Mouse (Mus musculus): Measurements from ENCODE around the gene Tmem50a. TPM values are rescaled to one million over a fixed set of nuclear protein-coding genes. Genes with fewer than 3 reads are reported as not detected.
"Not testable (repeated sequence)": the region's sequence is repeated elsewhere in the genome, so short reads cannot be mapped to it uniquely, and the experiment has no call there.

Tmem50a gene
- total RNA-seq, 2 experiments from 2014 or later: 115 to 119 TPM

- intact Hi-C loops (cut with DNase I): no loop called here
- DNase-seq (ENCODE audit: low spot score in 2 of 2): peak in 1 of 2 experiments; percentile 59
Observed at GRCm38 (mm10) chr4:134924019-134924741, 9.4 kb upstream of the Tmem50a start.

DNA sequence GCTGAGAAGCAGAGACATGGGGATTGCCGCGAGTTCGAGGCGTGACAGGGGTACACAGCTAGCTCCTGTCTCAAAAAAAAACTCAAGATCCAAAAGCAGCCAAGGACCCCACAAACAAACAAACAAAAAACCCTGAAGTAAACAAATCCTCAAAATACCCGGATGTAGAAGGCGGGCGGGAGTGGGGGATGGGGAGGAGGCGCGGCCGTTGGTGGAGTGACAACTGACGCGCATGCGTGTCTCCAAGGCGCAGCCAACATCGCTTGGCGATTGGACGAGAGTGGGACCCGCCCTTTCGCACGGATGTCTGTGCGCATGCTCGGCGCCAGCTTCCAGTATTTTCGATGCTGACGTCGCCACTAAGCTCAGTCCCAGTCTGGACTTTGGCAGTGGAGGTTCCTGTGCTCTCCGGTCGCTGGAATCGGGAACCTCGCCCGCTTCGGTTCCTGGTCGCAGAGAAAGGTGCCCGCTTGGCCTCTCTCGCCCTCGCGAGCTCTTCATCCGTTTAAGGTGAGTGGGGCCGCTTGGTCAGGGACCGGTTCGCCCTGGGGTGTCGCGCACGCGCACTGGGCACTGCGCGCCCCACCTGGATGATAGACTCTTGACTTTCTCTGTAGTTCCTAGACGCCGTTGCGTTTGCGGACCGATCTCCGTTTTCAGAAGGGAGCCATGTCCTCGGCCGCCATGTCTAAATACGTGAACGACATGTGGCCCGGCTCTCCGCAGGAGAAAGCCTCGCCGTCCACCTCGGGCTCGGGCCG lies 8.6 kb upstream of the Tmem50a start, which contains the start of gene Rsrp1:
Gene Rsrp1 (plus strand): TSS at position 335 of the 761 bp plus-strand sequence.
- DNase-seq (ENCODE audit: low spot score in 2 of 2): peak; percentile 98 to 99
- intact Hi-C loops (cut with DNase I): no loop called here

DNA sequence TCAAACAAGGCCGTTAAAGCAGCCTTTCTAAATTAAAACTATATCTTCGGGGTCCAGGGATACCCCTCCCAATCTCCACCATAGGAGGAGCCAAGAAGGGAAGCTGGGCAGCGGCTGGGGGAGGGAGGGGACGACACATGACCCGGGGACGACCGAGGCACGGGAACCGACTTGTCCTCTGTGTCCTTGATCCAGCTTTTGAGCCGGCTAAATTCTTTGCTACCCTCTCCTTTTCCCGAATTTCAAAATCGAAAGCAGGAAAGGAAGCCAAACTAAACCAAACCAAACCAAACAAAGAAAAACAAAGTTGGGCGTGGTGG lies 8.1 kb upstream of the Tmem50a start:
- DNase-seq (ENCODE audit: low spot score in 2 of 2): peak; percentile 51 to 53
- intact Hi-C loops (cut with DNase I): no loop called here

DNA sequence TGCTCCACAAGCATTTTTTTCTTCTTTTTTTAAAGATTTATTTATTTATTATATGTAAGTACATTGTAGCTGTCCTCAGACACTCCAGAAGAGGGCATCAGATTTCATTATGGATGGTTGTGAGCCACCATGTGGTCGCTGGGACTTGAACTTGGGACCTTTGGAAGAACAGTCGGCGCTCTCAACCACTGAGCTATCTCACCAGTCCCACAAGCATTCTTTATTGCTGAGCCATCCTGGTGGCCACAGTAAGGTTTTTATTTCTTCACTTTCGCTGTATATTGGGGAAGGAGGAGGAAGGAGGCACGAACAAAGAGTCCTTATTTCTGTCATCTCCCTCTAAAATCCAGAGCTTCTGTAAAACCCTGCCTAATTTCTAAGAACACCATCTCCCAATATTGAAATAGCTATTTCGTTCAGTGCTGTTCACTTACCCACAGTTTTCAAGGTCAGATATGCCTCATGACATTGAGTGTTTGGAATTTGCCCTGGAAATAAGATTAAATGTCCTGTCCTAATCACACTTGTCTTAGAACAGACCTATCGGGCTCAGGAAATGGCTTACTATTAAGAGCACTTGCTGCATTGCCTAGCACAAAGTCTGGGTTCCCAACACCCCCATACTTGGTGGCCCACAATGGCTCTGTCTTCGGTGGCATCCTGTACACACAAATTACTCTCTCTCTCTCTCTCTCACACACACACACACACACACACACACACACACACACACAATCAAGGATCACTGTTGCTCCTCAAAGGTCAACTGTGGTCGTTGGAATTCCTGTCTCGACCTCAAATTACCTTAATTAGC lies 7.5 kb upstream of the Tmem50a start:
- DNase-seq (ENCODE audit: low spot score in 2 of 2): no peak
- intact Hi-C loops (cut with DNase I): no loop called here

DNA sequence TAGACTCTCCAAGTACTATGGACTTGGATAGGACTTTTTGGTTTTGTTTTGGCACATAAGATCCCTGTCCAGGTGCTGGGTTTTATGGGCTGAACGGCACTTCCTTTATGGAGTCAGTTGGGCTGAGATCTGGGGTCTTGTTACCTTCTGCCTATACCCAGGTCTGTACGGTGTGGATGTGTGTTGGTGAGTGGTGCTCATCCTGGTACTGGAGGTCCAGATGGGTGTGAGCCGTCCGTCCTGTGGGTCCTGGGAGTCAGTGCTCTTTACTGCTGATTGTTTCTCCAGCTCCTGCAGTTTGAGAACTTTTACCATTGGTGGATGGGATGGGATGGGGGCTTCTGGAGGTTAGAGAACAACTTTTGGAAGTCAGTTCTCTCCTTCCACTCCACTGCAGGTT lies 6.9 kb upstream of the Tmem50a start:
- no peak for DNase-seq (ENCODE audit: low spot score in 2 of 2)
- intact Hi-C loops (cut with DNase I): no loop called here

- DNase-seq (ENCODE audit: low spot score in 2 of 2): no peak
- intact Hi-C loops (cut with DNase I): no loop called here
Observed at GRCm38 (mm10) chr4:134920631-134921030, 5.8 kb upstream of the Tmem50a start.

GRCm38 (mm10) chr4:134919733-134920540 lies 5.1 kb upstream of the Tmem50a start:
- DNase-seq (ENCODE audit: low spot score in 2 of 2): no peak
- intact Hi-C loops (cut with DNase I): loop anchor here (10.0 kb wide), 1 partner anchor 375 kb away; no protein-coding TSS in a partner anchor

DNA sequence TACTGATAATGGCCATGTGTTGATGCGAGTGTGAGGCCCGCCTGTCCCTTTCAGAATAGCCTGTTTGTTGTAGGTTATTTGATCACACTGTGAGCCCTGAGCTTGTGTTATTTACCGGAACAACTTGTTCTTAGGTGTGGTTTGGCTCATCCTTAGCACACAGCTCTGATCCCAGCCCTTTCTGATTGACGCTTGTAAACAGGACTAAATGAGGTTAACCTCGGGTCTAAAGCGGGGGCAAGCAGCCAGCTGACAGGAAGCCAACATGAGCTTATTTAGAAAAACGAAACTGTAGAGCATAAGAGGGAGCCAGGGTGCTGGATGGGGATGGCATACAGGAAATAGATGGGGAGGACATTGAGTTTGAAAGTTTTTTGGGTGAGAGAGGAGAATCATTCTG lies 3.6 kb upstream of the Tmem50a start:
- DNase-seq (ENCODE audit: low spot score in 2 of 2): no peak
- intact Hi-C loops (cut with DNase I): loop anchor here (10.0 kb wide), 1 partner anchor 374 kb away; no protein-coding TSS in a partner anchor

- intact Hi-C loops (cut with DNase I): loop anchor here (10.0 kb wide), 1 partner anchor 372 kb away; no protein-coding TSS in a partner anchor
- DNase-seq (ENCODE audit: low spot score in 2 of 2): no peak
Observed at GRCm38 (mm10) chr4:134917194-134917593, 2.4 kb upstream of the Tmem50a start.

GRCm38 (mm10) chr4:134915223-134916050 lies 613 bp upstream of the Tmem50a start:
- intact Hi-C loops (cut with DNase I): loop anchor here (10.0 kb wide), 1 partner anchor 371 kb away; no protein-coding TSS in a partner anchor

GRCm38 (mm10) chr4:134914122-134914863 lies 531 bp downstream of the Tmem50a start:
- intact Hi-C loops (cut with DNase I): loop anchor here (10.0 kb wide), 1 partner anchor 369 kb away; no protein-coding TSS in a partner anchor
- peak; percentile 55 to 64 for DNase-seq (ENCODE audit: low spot score in 2 of 2)

More at GRCm38 (mm10) chr4:134915223-134916050, 613 bp upstream of the Tmem50a start:
- no peak for DNase-seq (ENCODE audit: low spot score in 2 of 2)

- DNase-seq (ENCODE audit: low spot score in 2 of 2): peak in 1 of 2 experiments; percentile 44
- intact Hi-C loops (cut with DNase I): loop anchor here (10.0 kb wide), 1 partner anchor 369 kb away; no protein-coding TSS in a partner anchor
Observed at GRCm38 (mm10) chr4:134913413-134913812, 1.4 kb downstream of the Tmem50a start.

DNA sequence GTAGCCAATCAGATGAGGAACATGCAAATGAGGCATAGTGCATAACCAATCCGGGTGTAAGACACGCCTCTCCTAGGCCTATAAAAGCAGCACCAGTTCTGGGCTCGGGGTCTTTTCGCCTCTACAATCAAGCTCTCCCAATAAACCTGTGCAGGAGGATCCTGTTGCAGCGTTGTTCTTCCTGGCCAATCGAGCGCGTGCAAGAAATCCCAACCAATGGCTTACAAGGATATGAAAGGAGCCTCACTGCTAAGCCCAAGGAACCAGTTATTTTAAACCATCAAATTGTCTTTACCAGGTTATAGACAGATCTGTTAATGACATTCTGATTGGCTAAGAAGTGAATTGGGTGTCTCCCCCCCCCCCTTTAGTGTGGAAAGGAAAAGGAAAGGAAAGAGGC lies 3.4 kb downstream of the Tmem50a start:
- intact Hi-C loops (cut with DNase I): loop anchor here (10.0 kb wide), 1 partner anchor 367 kb away; no protein-coding TSS in a partner anchor
- DNase-seq (ENCODE audit: low spot score in 2 of 2): not testable (repeated sequence)

- intact Hi-C loops (cut with DNase I): no loop called here
- DNase-seq (ENCODE audit: low spot score in 2 of 2): no peak
Observed at GRCm38 (mm10) chr4:134903046-134903445, 11.8 kb downstream of the Tmem50a start.

GRCm38 (mm10) chr4:134901126-134901525 lies 13.7 kb downstream of the Tmem50a start:
- intact Hi-C loops (cut with DNase I): no loop called here
- DNase-seq (ENCODE audit: low spot score in 2 of 2): no peak

GRCm38 (mm10) chr4:134897256-134897655 lies 17.6 kb downstream of the Tmem50a start:
- intact Hi-C loops (cut with DNase I): no loop called here
- DNase-seq (ENCODE audit: low spot score in 2 of 2): no peak

DNA sequence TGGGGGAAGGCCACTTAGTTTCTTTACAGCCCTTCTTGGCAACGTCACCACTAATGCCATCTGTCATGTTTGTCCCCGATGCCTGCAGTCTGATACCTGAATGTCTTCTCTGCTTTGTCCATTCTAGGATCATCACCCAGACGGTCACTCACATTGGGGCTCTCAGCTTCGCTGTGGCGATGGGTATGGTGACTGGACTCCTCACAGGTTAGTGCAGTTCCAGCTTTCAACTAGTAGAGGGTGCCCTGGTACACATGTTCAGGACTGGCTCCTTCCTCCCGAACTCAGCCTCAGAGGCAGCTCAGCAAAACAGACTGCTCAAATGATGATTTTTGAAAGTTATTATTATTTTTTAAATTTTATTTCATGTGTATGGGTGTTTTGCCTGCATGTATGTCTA lies 22.7 kb downstream of the Tmem50a start:
- peak; percentile 46 to 63 for DNase-seq (ENCODE audit: low spot score in 2 of 2)
- intact Hi-C loops (cut with DNase I): no loop called here
